Mouse (Mus musculus) neural tube, embryonic 11.5 days (tissue): ENCODE results near the gene Xkr7. TPM values are rescaled to one million over a fixed set of nuclear protein-coding genes. Genes with fewer than 3 reads are reported as not detected.

Experiments
- ATAC-seq: fragments of 200-750 bp; cut with Nextera tagmentation; 2 replicates; pipeline ENCODE4 v1.8.0; 2017; ENCODE audit warnings: moderate number of reproducible peaks, mild to moderate bottlenecking, moderate TSS enrichment, moderate library complexity; ENCODE audit not compliant: insufficient read depth, low FRiP score, low TSS enrichment
- DNase-seq: peaks from one replicate; pipeline ENCODE4 v3.0.0-alpha.2; 2015; ENCODE audit warnings: low spot score
- H3K27ac ChIP-seq: fragments of 300-500 bp; sonication (generic); 2 replicates; pipeline ENCODE4 v1.5.1; 2014; ENCODE audit warnings: low read depth, mild to moderate bottlenecking, low read length
- H3K27me3 ChIP-seq: fragments of 300-500 bp; sonication (generic); 2 replicates; pipeline ENCODE4 v1.6.1; 2014; ENCODE audit warnings: mild to moderate bottlenecking, low read length, mixed read lengths; ENCODE audit not compliant: control insufficient read depth, insufficient read depth
- H3K36me3 ChIP-seq: fragments of 300-500 bp; sonication (generic); 2 replicates; pipeline ENCODE4 v1.6.1; 2014; ENCODE audit warnings: mild to moderate bottlenecking, low read length, moderate library complexity, mixed read lengths; ENCODE audit not compliant: control insufficient read depth, insufficient read depth
- H3K4me1 ChIP-seq: fragments of 300-500 bp; sonication (generic); 2 replicates; pipeline ENCODE4 v1.6.1; 2014; ENCODE audit warnings: low read length, mixed read lengths; ENCODE audit not compliant: control insufficient read depth, insufficient read depth
- H3K4me2 ChIP-seq: fragments of 300-500 bp; sonication (generic); 2 replicates; pipeline ENCODE4 v1.6.1; 2014; ENCODE audit warnings: low read depth, mild to moderate bottlenecking, moderate library complexity
- H3K4me3 ChIP-seq: fragments of 300-500 bp; sonication (generic); 2 replicates; pipeline ENCODE4 v1.5.1; 2014; ENCODE audit warnings: low read depth, low read length
- H3K9ac ChIP-seq: fragments of 300-500 bp; sonication (generic); 2 replicates; pipeline ENCODE4 v1.6.1; 2014; ENCODE audit warnings: mild to moderate bottlenecking, low read length
- H3K9me3 ChIP-seq: fragments of 300-500 bp; sonication (generic); 2 replicates; pipeline ENCODE4 v1.6.1; 2016; ENCODE audit warnings: low read length; ENCODE audit not compliant: control insufficient read depth
- WGBS: fragments of 180-500 bp; shearing (Covaris S2); extraction: QIAGEN DNeasy Blood & Tissue Kit; methylation state at CpG from one replicate; pipeline ENCODE4 v1.1.7; 2014; 5-methylcytosine and 5-hydroxymethylcytosine counted together
- polyA plus RNA-seq: library from polyadenylated mRNA; unstranded; fragments of >200 nt; fragmentation: Nextera tagmentation; extraction: Ambion mirVana; gene quantifications from 2 replicates; pipeline ENCODE4 v1.2.1, GENCODE M21; 2014

The Xkr7 gene
- polyA plus RNA-seq, 1 experiment from 2014 or later, result 0.99 TPM

GRCm38 (mm10) chr2:153013724-153014515, 17.7 kb upstream of the Xkr7 start:
- Histone ChIP-seq H3K4me2 (peak overlapping the region; percentile 91), H3K4me3 (peak overlapping the region; percentile 89; the same call in 1 of the 2 replicates), H3K9me3 (no peaks in the 10 kb centered on the region), H3K27me3 (no peaks in the 10 kb centered on the region), H3K4me1 (peaks cover 4% of the 10 kb centered on the region; the same call in 1 of the 2 replicates), H3K36me3 (peaks cover 3% of the 10 kb centered on the region; the same call in 1 of the 2 replicates), H3K27ac (no peak overlapping the region), H3K9ac (peak overlapping the region; percentile 73; the same call in 1 of the 2 replicates)
- no peak for ATAC-seq
- DNase-seq, result no peak
- WGBS, result 94% methylated on average over 11 of the region's 11 CpGs

- Histone ChIP-seq H3K4me2 (peak within 1 kb of the TSS; percentile 91), H3K9ac (peak within 1 kb of the TSS; percentile 73), H3K9me3 (no peaks in the 10 kb centered on the region), H3K4me1 (peaks cover 4% of the 10 kb centered on the region; the same call in 1 of the 2 replicates), H3K36me3 (peaks cover 3% of the 10 kb centered on the region; the same call in 1 of the 2 replicates), H3K27me3 (no peaks in the 10 kb centered on the region), H3K4me3 (peak within 1 kb of the TSS; percentile 89), H3K27ac (no peak within 1 kb of the TSS)
- ATAC-seq (peak; percentile 83), DNase-seq (peak; percentile 97)
- WGBS, result 2% methylated on average over 54 of the region's 54 CpGs
Observed at GRCm38 (mm10) chr2:153014758-153015593, 16.7 kb upstream of the Xkr7 start, which contains the start of gene Pdrg1. Pdrg1 (minus strand) TSS chr2:153015427.

- no peak for ATAC-seq
Observed at GRCm38 (mm10) chr2:153015804-153016203, 15.8 kb upstream of the Xkr7 start.

GRCm38 (mm10) chr2:153016786-153017185, 14.9 kb upstream of the Xkr7 start:
- H3K4me2 ChIP-seq, result no peak overlapping the region
- DNase-seq (no peak), ATAC-seq (no peak)
- 36% methylated on average over 5 of the region's 5 CpGs for WGBS
- no peak overlapping the region for H3K4me3 ChIP-seq
- H3K9ac ChIP-seq, result no peak overlapping the region
- peaks cover 4% of the 10 kb centered on the region; the same call in 1 of the 2 replicates for H3K4me1 ChIP-seq
- no peaks in the 10 kb centered on the region for H3K9me3 ChIP-seq
- no peaks in the 10 kb centered on the region for H3K27me3 ChIP-seq
- H3K27ac ChIP-seq, result no peak overlapping the region
- H3K36me3 ChIP-seq, result no peaks in the 10 kb centered on the region

More at GRCm38 (mm10) chr2:153015804-153016203, 15.8 kb upstream of the Xkr7 start:
- Histone ChIP-seq H3K27me3 (no peaks in the 10 kb centered on the region), H3K36me3 (no peaks in the 10 kb centered on the region), H3K4me2 (no peak overlapping the region), H3K4me1 (peaks cover 4% of the 10 kb centered on the region; the same call in 1 of the 2 replicates), H3K9ac (no peak overlapping the region), H3K9me3 (no peaks in the 10 kb centered on the region), H3K27ac (no peak overlapping the region), H3K4me3 (no peak overlapping the region)
- DNase-seq, result no peak
- WGBS, result 55% methylated on average over 8 of the region's 8 CpGs

GRCm38 (mm10) chr2:153019355-153019754, 12.3 kb upstream of the Xkr7 start:
- Histone ChIP-seq H3K36me3 (no peaks in the 10 kb centered on the region), H3K9ac (no peak overlapping the region), H3K4me3 (no peak overlapping the region), H3K27ac (no peak overlapping the region), H3K4me1 (0 out of 2 replicates have a peak, but pooled peaks cover under 1% of the 10 kb centered on the region), H3K4me2 (no peak overlapping the region), H3K27me3 (no peaks in the 10 kb centered on the region), H3K9me3 (no peaks in the 10 kb centered on the region)
- 84% methylated on average over 3 of the region's 3 CpGs for WGBS
- no peak for DNase-seq
- ATAC-seq, result no peak

- H3K36me3 ChIP-seq, result no peaks in the 10 kb centered on the region
- no peaks in the 10 kb centered on the region for H3K9me3 ChIP-seq
- 72% methylated on average over 3 of the region's 3 CpGs for WGBS
- DNase-seq, result no peak
- H3K4me3 ChIP-seq, result no peak overlapping the region
- no peak overlapping the region for H3K27ac ChIP-seq
- ATAC-seq, result no peak
- no peak overlapping the region for H3K9ac ChIP-seq
- no peaks in the 10 kb centered on the region for H3K27me3 ChIP-seq
- H3K4me2 ChIP-seq, result no peak overlapping the region
- no peaks in the 10 kb centered on the region for H3K4me1 ChIP-seq
Observed at GRCm38 (mm10) chr2:153021163-153021562, 10.5 kb upstream of the Xkr7 start.

GRCm38 (mm10) chr2:153022855-153023254, 8.8 kb upstream of the Xkr7 start:
- DNase-seq (no peak), ATAC-seq (no peak)
- Histone ChIP-seq H3K4me3 (no peak overlapping the region), H3K4me1 (no peaks in the 10 kb centered on the region), H3K9me3 (no peaks in the 10 kb centered on the region), H3K9ac (no peak overlapping the region), H3K27me3 (no peaks in the 10 kb centered on the region), H3K27ac (no peak overlapping the region), H3K4me2 (no peak overlapping the region), H3K36me3 (no peaks in the 10 kb centered on the region)
- WGBS, result 60% methylated on average over 4 of the region's 4 CpGs

GRCm38 (mm10) chr2:153026052-153026451, 5.6 kb upstream of the Xkr7 start:
- H3K9ac ChIP-seq, result no peak overlapping the region
- peaks cover 9% of the 10 kb centered on the region; the same call in 1 of the 2 replicates for H3K27me3 ChIP-seq
- no peak overlapping the region for H3K4me2 ChIP-seq
- H3K4me3 ChIP-seq, result no peak overlapping the region
- H3K9me3 ChIP-seq, result no peaks in the 10 kb centered on the region
- H3K27ac ChIP-seq, result no peak overlapping the region
- H3K36me3 ChIP-seq, result no peaks in the 10 kb centered on the region
- ATAC-seq (no peak), DNase-seq (no peak)
- H3K4me1 ChIP-seq, result no peaks in the 10 kb centered on the region
- WGBS, result 85% methylated on average over 7 of the region's 7 CpGs
